Mouse (Mus musculus): Measurements from ENCODE around the gene Sesn3. TPM values are rescaled to one million over a fixed set of nuclear protein-coding genes. Genes with fewer than 3 reads are reported as not detected.
A peak's percentile ranks its signal among the peaks of the same experiment; 100 is the strongest.

The Sesn3 gene
- polyA plus RNA-seq, 1 experiment from 2014 or later: 45.0 TPM

DNA sequence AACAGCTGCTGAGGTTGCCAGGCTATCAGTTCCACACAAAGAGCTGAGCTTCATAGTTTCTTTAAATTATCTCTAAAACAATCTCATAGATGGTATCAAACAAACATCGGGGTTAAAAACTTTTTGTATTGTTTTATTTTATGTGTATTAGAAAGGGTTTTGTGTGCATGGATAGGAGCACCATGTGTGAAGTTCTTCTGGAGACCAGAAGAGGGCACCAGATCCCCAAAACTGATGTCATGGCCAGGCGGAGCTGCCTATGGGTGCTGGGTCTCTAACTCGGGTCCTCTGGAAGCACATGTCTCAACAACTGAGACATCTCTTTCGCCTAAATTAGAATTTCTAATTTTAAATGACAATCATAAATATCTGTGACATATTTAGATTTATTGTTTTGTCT is 73.5 kb downstream of the Sesn3 start:
- peak; percentile 83 for TF ChIP-seq CTCF (IDR thresholded peaks at IDR 0.05)
- H3K27me3 ChIP-seq: no peaks in the 10 kb centered on the region
- in situ Hi-C loops (cut with MboI; ENCODE audit: low pct_unique_long_range_greater_than_20kb): loop anchor here (5.0 kb wide), 2 partner anchors 349 to 461 kb away; no protein-coding TSS in a partner anchor
- ATAC-seq: no peak
- no peak for DNase-seq (ENCODE audit: low read depth, low spot score)
- ChIA-PET CTCF (interaction anchor here (0.9 to 5.2 kb wide), 14 partner anchors 14 to 496 kb away, joined by 3 to 34 read pairs (median 3); partner anchors contain the start of genes Cwc15 and Kdm4d), POLR2A (no interaction called here)

DNA sequence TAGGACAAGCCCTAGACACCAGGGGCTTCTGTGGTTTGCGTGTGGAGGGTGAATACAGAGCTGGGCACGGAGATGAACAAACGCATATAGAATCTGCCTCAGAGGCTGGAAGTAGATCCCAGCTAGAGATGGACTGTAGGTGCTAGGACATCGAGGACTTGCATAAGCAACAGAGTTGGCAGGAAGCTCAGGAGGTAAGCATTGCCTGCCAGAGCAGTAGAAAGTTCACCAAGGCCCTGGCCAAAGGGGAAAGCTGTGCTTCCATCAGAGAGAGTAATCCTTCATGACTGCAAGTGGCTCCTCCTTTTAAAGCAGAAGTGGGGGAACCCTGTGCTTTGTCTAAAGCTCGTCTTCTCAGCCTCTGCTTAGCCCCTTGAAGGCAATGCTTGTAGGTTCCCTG is 74.5 kb downstream of the Sesn3 start:
- TF ChIP-seq CTCF (IDR thresholded peaks at IDR 0.05): no peak
- in situ Hi-C loops (cut with MboI; ENCODE audit: low pct_unique_long_range_greater_than_20kb): loop anchor here (5.0 kb wide), 2 partner anchors 348 to 462 kb away; no protein-coding TSS in a partner anchor
- POLR2A ChIA-PET: no interaction called here
- H3K27me3 ChIP-seq: no peaks in the 10 kb centered on the region
- no peak for ATAC-seq
- CTCF ChIA-PET: interaction anchor here (1.0 to 5.2 kb wide), 5 partner anchors 25 to 497 kb away, joined by 3 to 34 read pairs (median 3); partner anchors contain the start of genes Cwc15 and Kdm4d
- no peak for DNase-seq (ENCODE audit: low read depth, low spot score)

DNA sequence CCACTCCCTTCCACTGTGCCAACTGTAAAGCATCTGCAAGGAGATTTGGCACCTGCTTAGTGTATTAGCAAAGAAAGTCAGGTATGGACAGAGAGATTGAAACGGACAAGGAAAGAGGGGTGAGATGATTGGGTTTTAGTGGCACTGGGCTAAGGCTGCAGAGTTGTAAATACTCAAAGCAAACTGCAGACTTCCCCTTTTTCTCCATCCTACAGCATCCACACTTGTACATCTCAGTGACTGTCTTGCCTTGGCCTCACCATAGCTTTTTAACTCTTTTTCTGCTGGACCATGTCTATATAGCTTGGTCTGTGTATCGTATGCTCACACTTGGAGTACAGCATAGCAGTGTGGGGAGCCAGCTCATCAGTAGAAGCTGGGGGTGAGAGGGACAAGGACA is 75.9 kb downstream of the Sesn3 start:
- CTCF ChIA-PET: interaction anchor here (5.2 kb wide), 1 partner anchor 38 kb away, joined by 34 read pairs; no protein-coding TSS in a partner anchor

GRCm38 (mm10) chr9:14352337-14352736 is 77.5 kb downstream of the Sesn3 start:
- no peaks in the 10 kb centered on the region for H3K27me3 ChIP-seq
- ATAC-seq: no peak
- TF ChIP-seq CTCF (IDR thresholded peaks at IDR 0.05): no peak
- ChIA-PET POLR2A (no interaction called here), CTCF (no interaction called here)
- no peak for DNase-seq (ENCODE audit: low read depth, low spot score)
- in situ Hi-C loops (cut with MboI; ENCODE audit: low pct_unique_long_range_greater_than_20kb): loop anchor here (5.0 kb wide), 1 partner anchor 35 kb away; no protein-coding TSS in a partner anchor

More for the DNA sequence above, 75.9 kb downstream of the Sesn3 start:
- POLR2A ChIA-PET: no interaction called here
- DNase-seq (ENCODE audit: low read depth, low spot score): no peak
- TF ChIP-seq CTCF (IDR thresholded peaks at IDR 0.05): no peak
- in situ Hi-C loops (cut with MboI; ENCODE audit: low pct_unique_long_range_greater_than_20kb): loop anchor here (5.0 kb wide), 1 partner anchor 37 kb away; no protein-coding TSS in a partner anchor
- H3K27me3 ChIP-seq: no peaks in the 10 kb centered on the region
- no peak for ATAC-seq

- TF ChIP-seq CTCF (IDR thresholded peaks at IDR 0.05): no peak
- POLR2A ChIA-PET: no interaction called here
- in situ Hi-C loops (cut with MboI; ENCODE audit: low pct_unique_long_range_greater_than_20kb): loop anchor here (5.0 kb wide), 1 partner anchor 32 kb away; no protein-coding TSS in a partner anchor
- DNase-seq (ENCODE audit: low read depth, low spot score): no peak
- H3K27me3 ChIP-seq: no peaks in the 10 kb centered on the region
- CTCF ChIA-PET: no interaction called here
- no peak for ATAC-seq
These were observed 80.0 kb downstream of the Sesn3 start for GRCm38 (mm10) chr9:14354852-14355251.

DNA sequence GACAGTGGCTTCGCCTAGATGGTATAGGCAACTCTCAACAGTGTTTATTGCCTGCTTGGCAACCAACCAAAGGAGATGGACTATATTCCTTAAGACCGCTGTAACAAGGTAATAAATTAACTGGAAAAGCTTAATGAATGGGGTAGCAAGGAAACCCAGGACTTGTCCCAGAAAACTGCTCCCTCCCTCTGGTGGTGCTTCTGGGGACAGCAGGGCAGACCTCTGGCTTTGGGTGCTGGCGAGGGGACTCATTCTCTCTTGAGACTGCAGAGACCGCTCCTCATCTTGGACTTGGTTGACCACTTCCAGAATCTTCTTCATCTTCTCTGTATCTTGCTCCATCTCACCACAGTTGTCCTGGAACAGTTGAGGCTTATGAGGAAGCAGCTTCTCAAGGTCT is 82.2 kb downstream of the Sesn3 start:
- in situ Hi-C loops (cut with MboI; ENCODE audit: low pct_unique_long_range_greater_than_20kb): no loop called here
- ChIA-PET POLR2A (no interaction called here), CTCF (interaction anchor here (0.7 to 0.9 kb wide), 2 partner anchors 10 to 482 kb away, joined by 3 read pairs; no protein-coding TSS in a partner anchor)
- no peak for TF ChIP-seq CTCF (IDR thresholded peaks at IDR 0.05)
- DNase-seq (ENCODE audit: low read depth, low spot score): no peak
- ATAC-seq: no peak
- H3K27me3 ChIP-seq: no peaks in the 10 kb centered on the region

- in situ Hi-C loops (cut with MboI; ENCODE audit: low pct_unique_long_range_greater_than_20kb): no loop called here
- ChIA-PET POLR2A (no interaction called here), CTCF (interaction anchor here (1.2 kb wide), 1 partner anchor 14 kb away, joined by 3 read pairs; no protein-coding TSS in a partner anchor)
- no peaks in the 10 kb centered on the region for H3K27me3 ChIP-seq
- TF ChIP-seq CTCF (IDR thresholded peaks at IDR 0.05): no peak
- ATAC-seq (no peak), DNase-seq (ENCODE audit: low read depth, low spot score) (no peak)
These were observed 87.4 kb downstream of the Sesn3 start for GRCm38 (mm10) chr9:14362068-14362768.

GRCm38 (mm10) chr9:14363540-14363939 is 88.7 kb downstream of the Sesn3 start:
- CTCF ChIA-PET: interaction anchor here (0.8 to 1.5 kb wide), 2 partner anchors 15 to 27 kb away, joined by 3 to 4 read pairs; no protein-coding TSS in a partner anchor
- in situ Hi-C loops (cut with MboI; ENCODE audit: low pct_unique_long_range_greater_than_20kb): no loop called here

GRCm38 (mm10) chr9:14364719-14365118 is 89.9 kb downstream of the Sesn3 start:
- no peak for TF ChIP-seq CTCF (IDR thresholded peaks at IDR 0.05)
- DNase-seq (ENCODE audit: low read depth, low spot score) (no peak), ATAC-seq (no peak)
- POLR2A ChIA-PET: interaction anchor here (1.2 kb wide), 1 partner anchor 15 kb away, joined by 3 read pairs; no protein-coding TSS in a partner anchor
- no peaks in the 10 kb centered on the region for H3K27me3 ChIP-seq
- CTCF ChIA-PET: interaction anchor here (0.7 to 1.5 kb wide), 2 partner anchors 10 to 16 kb away, joined by 3 to 4 read pairs; no protein-coding TSS in a partner anchor
- in situ Hi-C loops (cut with MboI; ENCODE audit: low pct_unique_long_range_greater_than_20kb): no loop called here

More at GRCm38 (mm10) chr9:14363540-14363939, 88.7 kb downstream of the Sesn3 start:
- no peak for DNase-seq (ENCODE audit: low read depth, low spot score)
- POLR2A ChIA-PET: interaction anchor here (1.2 kb wide), 1 partner anchor 16 kb away, joined by 3 read pairs; no protein-coding TSS in a partner anchor
- TF ChIP-seq CTCF (IDR thresholded peaks at IDR 0.05): no peak
- ATAC-seq: no peak
- no peaks in the 10 kb centered on the region for H3K27me3 ChIP-seq

DNA sequence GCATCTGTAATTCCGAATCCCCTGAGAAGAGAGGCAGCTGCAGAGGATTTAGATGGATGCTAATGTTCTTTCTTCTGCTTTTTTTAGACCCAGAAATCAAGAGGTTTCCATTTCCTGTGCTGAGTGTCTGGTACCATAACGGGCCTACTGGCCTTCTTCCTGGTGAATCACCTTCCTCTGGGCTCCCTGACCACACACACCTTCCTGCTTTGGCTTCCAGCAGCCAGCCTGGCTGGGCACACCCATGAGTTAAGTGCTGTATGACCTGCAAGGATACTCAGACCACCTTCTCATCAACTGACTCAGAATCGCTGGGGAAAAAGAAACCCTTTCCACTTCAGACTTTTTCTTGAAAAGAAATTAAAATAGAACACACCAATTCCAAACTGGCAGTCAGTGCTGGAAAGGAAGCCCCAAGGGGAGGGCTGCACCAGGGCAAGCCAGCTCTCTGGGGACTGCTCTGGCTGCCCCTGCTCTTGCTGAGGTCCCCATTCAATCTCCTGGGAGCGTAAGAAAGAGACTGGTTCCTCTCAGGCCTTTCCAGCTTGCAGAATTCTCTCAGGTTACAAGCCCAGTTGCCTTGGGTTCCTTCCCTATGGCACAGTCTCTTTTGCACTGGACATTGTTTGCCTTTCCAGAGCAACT is 90.7 kb downstream of the Sesn3 start:
- ChIA-PET CTCF (no interaction called here), POLR2A (no interaction called here)
- in situ Hi-C loops (cut with MboI; ENCODE audit: low pct_unique_long_range_greater_than_20kb): no loop called here
- ATAC-seq (no peak), DNase-seq (ENCODE audit: low read depth, low spot score) (no peak)
- no peak for TF ChIP-seq CTCF (IDR thresholded peaks at IDR 0.05)
- H3K27me3 ChIP-seq: no peaks in the 10 kb centered on the region
